Mouse (Mus musculus) urinary bladder, postnatal 0 days (tissue): ENCODE measurements around the gene Ttbk2. TPM values are rescaled to one million over a fixed set of nuclear protein-coding genes. Genes with fewer than 3 reads are reported as not detected.

Source experiments
- polyA plus RNA-seq: library from polyadenylated mRNA; unstranded; fragments of >200 nt; fragmentation: Nextera tagmentation; extraction: Ambion mirVana; gene quantifications from 2 replicates; pipeline ENCODE4 v1.2.1, GENCODE M21; 2015

Gene Ttbk2
- polyA plus RNA-seq = 1.5 and 1.7 TPM in 2 replicates

DNA sequence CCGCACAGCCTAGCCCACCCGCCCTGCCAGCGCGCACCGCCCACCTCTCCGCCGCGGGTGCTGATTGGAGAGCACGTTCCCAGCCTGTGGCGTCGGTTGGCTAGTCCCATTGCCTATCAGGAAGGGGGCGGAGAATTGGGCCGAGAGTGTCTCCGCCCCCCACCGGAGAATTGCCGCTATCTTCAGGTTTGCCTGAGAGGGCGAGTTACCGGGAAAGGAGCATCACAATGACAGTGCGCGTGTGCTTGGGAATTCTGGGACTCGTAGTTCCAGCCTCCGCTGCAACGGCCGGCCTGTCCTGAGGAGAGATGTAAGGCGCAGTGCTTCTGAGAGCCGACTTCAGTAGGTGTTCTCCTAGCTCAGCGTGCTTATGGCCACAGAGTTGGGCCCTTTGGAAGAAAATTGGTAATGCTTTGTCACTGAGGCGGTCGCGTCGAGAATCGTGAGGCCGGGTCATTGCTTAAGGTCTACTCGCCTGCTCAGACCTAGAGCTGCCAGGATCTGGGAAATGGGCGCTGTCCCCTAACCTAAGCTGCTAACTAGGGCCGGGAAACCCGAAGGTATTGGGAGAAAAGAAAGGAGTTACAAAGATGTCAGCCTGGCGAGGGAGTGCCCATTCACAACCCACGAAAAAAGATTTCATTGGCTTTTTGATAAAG lies at the start of gene Ttbk2:
Gene Ttbk2 (minus strand): TSS at position 181 of the 659 bp plus-strand sequence.

DNA sequence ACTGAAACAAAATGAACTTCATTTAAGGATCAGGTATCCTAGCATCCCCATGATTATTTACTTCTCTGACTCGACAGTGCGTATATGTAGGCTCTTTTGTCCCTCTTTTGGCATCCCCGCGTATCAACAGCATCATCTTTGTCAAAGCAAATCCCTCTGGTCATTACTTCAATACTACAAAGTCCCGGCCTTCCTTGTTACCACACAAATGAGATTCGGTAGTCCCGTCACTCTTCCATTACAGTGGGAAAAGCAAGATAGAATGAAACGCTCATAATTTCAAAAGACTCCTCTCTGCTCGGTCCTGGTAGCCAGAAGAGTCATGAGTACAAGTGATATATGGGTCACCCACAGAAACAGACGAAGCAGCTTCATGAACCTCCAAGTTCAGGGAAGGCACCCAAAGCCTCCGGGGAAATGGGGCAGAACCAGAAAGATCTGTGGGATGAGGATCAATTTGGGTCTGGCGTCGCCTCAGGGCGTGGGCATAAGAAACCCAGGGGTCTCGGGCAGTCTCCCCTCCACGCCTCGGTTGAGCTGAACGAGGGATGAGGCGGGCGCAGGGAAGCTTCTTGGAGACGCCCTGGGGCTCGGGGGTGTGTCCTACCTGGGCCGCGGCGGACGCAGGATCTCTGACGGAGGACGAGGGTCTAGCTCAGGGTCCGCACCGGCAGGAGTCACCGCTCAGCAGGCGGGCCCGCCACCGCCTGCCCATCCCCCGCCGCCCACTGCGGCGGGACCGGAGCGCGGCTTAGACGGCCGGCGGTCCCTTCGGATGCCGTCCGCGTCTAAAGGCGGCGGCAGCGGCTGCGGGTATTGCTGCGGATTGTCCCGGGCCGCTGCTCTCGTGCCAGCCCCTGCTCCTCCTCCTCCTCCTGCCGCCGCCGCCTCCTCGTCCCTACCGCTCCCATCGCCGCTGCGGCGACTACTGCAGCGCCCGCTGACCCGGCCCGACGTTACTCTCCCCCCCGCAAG lies 668 bp downstream of the Ttbk2 start, which contains the start of gene Cdan1:
Gene Cdan1 (minus strand): TSS at position 680 of the 975 bp plus-strand sequence.

Other genes with a start within 250 kb of the Ttbk2 start
- gene Haus2, start 241.2 kb downstream of the Ttbk2 start, polyA plus RNA-seq = 15.0 and 15.2 TPM in 2 replicates
- gene Lrrc57, start 241.1 kb downstream of the Ttbk2 start, polyA plus RNA-seq = 11.6 and 12.0 TPM in 2 replicates
- gene Stard9, start 221.5 kb downstream of the Ttbk2 start, polyA plus RNA-seq = 2.4 and 2.8 TPM in 2 replicates
- gene Cdan1, start 476 bp downstream of the Ttbk2 start, polyA plus RNA-seq = 2.3 and 2.5 TPM in 2 replicates
- gene Ubr1, start 120.1 kb upstream of the Ttbk2 start, polyA plus RNA-seq = 9.0 and 10.4 TPM in 2 replicates
- 1.5 and 3.2 TPM in 2 replicates for gene Tmem62, start 126.4 kb upstream of the Ttbk2 start, polyA plus RNA-seq
- 29.1 and 33.2 TPM in 2 replicates for gene Ccndbp1, start 157.8 kb upstream of the Ttbk2 start, polyA plus RNA-seq
- gene Epb42, start 186.5 kb upstream of the Ttbk2 start, polyA plus RNA-seq = 0.23 and 0.99 TPM in 2 replicates
- gene Tgm5, start 235.2 kb upstream of the Ttbk2 start, polyA plus RNA-seq = 0.13 TPM in 1 of 2 replicates, not detected in the other